Mouse (Mus musculus) thymus, adult 2 months (tissue): ENCODE data around the gene Dlgap1. TPM values are rescaled to one million over a fixed set of nuclear protein-coding genes. Genes with fewer than 3 reads are reported as not detected.

Experiments
- DNase-seq: peaks from one replicate; pipeline ENCODE4 v3.0.0; 2021
- H3K27ac ChIP-seq: fragments of 200-500 bp; 2 replicates; pipeline ENCODE4 v1.5.1; 2012; ENCODE audit warnings: low read length, control low read depth; ENCODE audit not compliant: control insufficient read depth, insufficient read depth
- H3K27me3 ChIP-seq: fragments of 200-500 bp; 2 replicates; pipeline ENCODE4 v1.6.1; 2012; ENCODE audit warnings: mild to moderate bottlenecking, low read length, moderate library complexity, mixed read lengths; ENCODE audit not compliant: control insufficient read depth, insufficient read depth
- H3K36me3 ChIP-seq: fragments of 200-500 bp; 2 replicates; pipeline ENCODE4 v1.6.1; 2012; ENCODE audit warnings: mild to moderate bottlenecking, low read length, moderate library complexity; ENCODE audit not compliant: control insufficient read depth, insufficient read depth
- H3K4me1 ChIP-seq: fragments of 200-500 bp; replicated peaks from 2 replicates; pipeline ENCODE4 v1.6.1; 2012; ENCODE audit warnings: low read length; ENCODE audit not compliant: control insufficient read depth, insufficient read depth
- H3K4me3 ChIP-seq: fragments of 200-500 bp; 2 replicates; pipeline ENCODE4 v1.5.1; 2012; ENCODE audit warnings: mild to moderate bottlenecking, low read length, control low read depth, moderate library complexity; ENCODE audit not compliant: control insufficient read depth, insufficient read depth
- CTCF ChIP-seq: fragments of 200-500 bp; IDR thresholded peaks from 2 replicates; pipeline ENCODE4 v1.5.1; 2012; ENCODE audit warnings: mild to moderate bottlenecking, control low read depth, low read length, moderate library complexity, borderline replicate concordance; ENCODE audit not compliant: control insufficient read depth, poor library complexity, insufficient read depth; ENCODE audit errors: extremely low read depth
- POLR2A ChIP-seq: fragments of 200-500 bp; IDR thresholded peaks from 2 replicates; pipeline ENCODE4 v1.6.1; 2012; ENCODE audit warnings: mild to moderate bottlenecking, low read length, control low read depth, moderate library complexity; ENCODE audit not compliant: control insufficient read depth, poor library complexity, insufficient read depth; ENCODE audit errors: extremely low read depth
- WGBS: fragments of 180-500 bp; shearing (Covaris S2); methylation state at CpG from one replicate; pipeline ENCODE4 v1.1.7; 2018; 5-methylcytosine and 5-hydroxymethylcytosine counted together
- polyA plus RNA-seq: library from polyadenylated mRNA; depleted of rRNA; stranded (reverse); fragments of >200 nt; gene quantifications from 2 replicates; pipeline ENCODE4 v1.2.3, GENCODE M21; 2012

Dlgap1 gene
- polyA plus RNA-seq, 1 experiment, result 0.32 TPM

DNA sequence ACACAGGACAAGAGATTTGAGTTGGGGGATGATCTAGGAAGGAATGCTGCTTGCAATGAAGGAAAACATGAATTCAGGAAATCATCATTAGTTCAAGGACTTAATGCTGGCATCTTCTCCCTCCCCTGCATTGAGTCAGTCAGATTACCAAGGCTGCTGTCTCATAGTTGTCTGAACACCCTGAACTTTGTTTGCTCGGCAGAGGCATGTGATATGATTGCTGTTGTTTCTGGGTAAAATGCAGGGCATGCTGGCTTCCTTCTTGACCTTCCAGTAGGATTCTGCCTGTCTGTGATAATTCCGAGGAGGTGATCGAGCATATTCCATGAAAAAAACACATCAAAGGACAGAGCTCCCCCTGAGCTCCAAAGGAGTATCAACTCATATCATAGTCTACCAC lies 283.6 kb downstream of the Dlgap1 start:
- WGBS, result 91% methylated on average over 3 of the region's 3 CpGs

DNA sequence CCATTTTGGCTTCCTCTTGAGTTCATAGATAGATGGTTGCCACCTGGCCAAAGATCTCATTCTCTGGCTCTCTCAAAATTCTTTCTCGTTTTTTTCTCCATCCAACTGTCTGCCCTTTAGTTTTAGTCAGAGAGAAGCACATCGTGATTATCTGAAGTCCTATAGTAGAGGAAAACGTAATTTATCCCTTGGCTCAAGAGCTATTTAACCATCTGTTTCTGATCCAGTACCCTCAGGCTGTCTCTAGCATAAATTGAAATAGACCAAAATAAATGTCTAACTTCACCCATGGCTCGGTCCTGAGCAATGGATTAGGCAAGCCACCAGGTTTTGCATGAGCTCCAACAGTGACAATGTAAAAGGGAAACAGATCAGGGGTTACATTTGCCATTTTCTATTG lies 287.5 kb downstream of the Dlgap1 start:
- Histone ChIP-seq H3K4me1 (no peaks in the 10 kb centered on the region), H3K36me3 (no peaks in the 10 kb centered on the region), H3K27ac (no peak overlapping the region), H3K27me3 (no peaks in the 10 kb centered on the region), H3K4me3 (no peak overlapping the region)
- WGBS, result 84% methylated on average over 4 of the region's 4 CpGs
- TF ChIP-seq POLR2A, result no peak
- no peak for TF ChIP-seq CTCF
- DNase-seq, result no peak

More for the DNA sequence above, 283.6 kb downstream of the Dlgap1 start:
- no peak for TF ChIP-seq CTCF
- TF ChIP-seq POLR2A, result no peak
- Histone ChIP-seq H3K4me3 (no peak overlapping the region), H3K27me3 (no peaks in the 10 kb centered on the region), H3K36me3 (no peaks in the 10 kb centered on the region), H3K27ac (no peak overlapping the region), H3K4me1 (no peaks in the 10 kb centered on the region)
- no peak for DNase-seq

DNA sequence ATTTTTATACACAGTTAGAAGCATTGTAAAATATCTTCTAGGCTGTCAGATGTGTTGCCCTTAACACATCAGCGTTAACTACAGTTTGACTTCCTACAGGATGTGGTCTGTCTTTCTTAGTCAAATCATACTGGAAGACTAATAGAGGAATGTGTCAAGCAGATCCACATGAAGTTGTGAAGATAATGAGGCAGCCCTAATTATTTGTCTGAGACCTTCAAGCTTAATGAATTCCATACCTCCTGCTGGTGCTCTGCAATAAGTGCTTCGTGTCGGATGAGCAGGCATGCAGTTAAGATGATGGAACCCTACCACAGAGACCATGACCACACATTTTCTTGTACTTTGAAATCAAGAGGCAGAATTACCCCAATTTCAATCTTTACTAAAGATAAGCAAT lies 294.3 kb downstream of the Dlgap1 start:
- Histone ChIP-seq H3K27me3 (no peaks in the 10 kb centered on the region), H3K4me1 (no peaks in the 10 kb centered on the region), H3K4me3 (no peak overlapping the region), H3K27ac (no peak overlapping the region), H3K36me3 (no peaks in the 10 kb centered on the region)
- no peak for DNase-seq
- 73% methylated on average over 3 of the region's 3 CpGs for WGBS
- TF ChIP-seq CTCF, result no peak
- no peak for TF ChIP-seq POLR2A

DNA sequence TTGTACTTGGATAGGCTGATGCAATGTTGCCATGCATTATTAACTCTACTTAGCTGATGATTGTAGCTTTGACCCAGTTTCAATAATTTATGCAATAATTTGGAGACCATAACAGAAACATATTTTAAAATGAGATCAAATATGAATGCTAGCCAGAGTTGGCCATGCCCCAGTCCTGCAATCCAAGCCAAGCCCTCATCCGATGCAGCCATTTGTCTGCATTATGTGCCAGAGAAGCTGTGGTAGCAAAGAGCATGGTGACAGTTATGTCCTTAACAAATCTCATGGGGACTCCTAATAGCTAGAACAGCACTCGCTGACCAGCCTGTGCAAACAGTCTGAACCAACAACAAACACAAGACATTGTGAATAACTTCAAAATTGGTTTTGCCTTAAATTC lies 303.3 kb downstream of the Dlgap1 start:
- Histone ChIP-seq H3K36me3 (no peaks in the 10 kb centered on the region), H3K27ac (no peak overlapping the region), H3K4me3 (no peak overlapping the region), H3K4me1 (no peaks in the 10 kb centered on the region), H3K27me3 (no peaks in the 10 kb centered on the region)
- no peak for DNase-seq
- TF ChIP-seq POLR2A, result no peak
- TF ChIP-seq CTCF, result no peak
- 92% methylated on average over 2 of the region's 2 CpGs for WGBS

DNA sequence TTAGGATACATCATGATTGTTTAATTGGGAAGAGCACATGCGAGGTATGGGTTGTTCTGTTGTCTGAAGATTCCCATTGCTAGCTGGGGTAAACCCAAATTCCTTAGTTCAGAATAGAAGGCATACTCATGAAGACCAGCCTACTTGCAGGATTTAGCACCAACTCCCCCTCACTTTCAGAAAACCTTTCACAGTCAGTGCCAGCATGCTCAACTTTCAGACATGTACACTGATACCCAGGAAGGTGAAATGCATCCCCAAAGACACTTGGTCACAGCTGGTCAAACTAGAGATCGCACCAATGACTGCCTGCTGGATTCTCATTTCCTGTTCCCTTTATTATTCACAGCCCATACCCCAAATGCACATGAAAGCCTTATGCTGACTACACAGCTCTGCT lies 318.8 kb downstream of the Dlgap1 start:
- H3K36me3 ChIP-seq, result no peaks in the 10 kb centered on the region
- no peaks in the 10 kb centered on the region for H3K4me1 ChIP-seq
- H3K27me3 ChIP-seq, result no peaks in the 10 kb centered on the region
- no peak overlapping the region for H3K27ac ChIP-seq
- no peak for TF ChIP-seq POLR2A
- no peak for TF ChIP-seq CTCF
- 89% methylated on average over 2 of the region's 2 CpGs for WGBS
- DNase-seq, result no peak
- no peak overlapping the region for H3K4me3 ChIP-seq

DNA sequence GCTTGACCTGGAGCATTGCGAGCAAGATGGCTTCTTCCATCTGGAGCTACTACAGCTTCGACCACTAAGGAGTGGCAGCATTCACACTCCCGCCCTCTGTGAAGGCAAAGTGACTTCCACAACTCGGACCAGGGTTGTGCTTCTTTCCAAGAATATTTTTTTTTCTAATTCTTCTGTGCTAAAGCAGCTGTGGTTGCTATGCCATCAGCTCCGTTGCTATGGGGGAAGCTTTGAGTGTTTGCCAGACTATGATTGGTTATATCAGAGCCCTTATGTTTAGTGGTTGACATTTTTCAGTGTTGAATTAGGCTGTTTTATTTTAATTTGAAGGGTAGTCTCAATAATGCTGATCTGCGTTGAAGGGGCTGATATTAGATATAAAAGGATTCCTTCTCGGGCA lies 325.2 kb downstream of the Dlgap1 start:
- H3K4me1 ChIP-seq, result no peaks in the 10 kb centered on the region
- H3K27me3 ChIP-seq, result no peaks in the 10 kb centered on the region
- H3K36me3 ChIP-seq, result no peaks in the 10 kb centered on the region
- no peak for DNase-seq
- TF ChIP-seq CTCF, result no peak
- TF ChIP-seq POLR2A, result no peak
- H3K4me3 ChIP-seq, result no peak overlapping the region
- WGBS, result 92% methylated on average over 7 of the region's 7 CpGs
- no peak overlapping the region for H3K27ac ChIP-seq

DNA sequence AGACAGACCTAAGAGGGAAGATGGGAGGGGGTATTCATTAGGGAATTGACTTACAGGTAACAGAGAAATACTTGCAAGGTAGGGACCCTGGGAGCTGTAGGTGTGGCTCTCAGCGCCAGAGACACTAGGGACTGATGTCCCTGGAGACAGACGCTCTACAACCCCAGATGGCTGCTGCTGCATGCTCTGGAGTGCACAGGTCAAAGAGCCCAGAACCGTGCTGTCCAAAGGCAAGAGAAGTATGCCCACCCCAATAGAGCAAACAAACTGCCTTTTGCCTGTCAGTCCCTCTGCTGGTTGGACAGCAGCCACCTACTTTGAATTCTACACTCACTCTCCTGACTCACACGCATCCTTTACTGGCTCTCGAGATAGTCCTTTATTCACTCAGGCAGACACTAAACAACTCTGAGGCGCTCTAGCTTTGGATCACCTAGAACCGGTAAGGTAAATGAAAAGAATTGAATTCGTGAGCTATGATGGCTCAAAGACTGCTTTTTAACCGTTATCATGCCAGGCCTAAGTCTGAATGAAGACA lies 333.1 kb downstream of the Dlgap1 start:
- H3K4me3 ChIP-seq, result no peak overlapping the region

More for the DNA sequence above, 333.1 kb downstream of the Dlgap1 start:
- TF ChIP-seq CTCF (no peak), POLR2A (no peak)
- no peaks in the 10 kb centered on the region for H3K4me1 ChIP-seq
- no peak for DNase-seq
- WGBS, result 80% methylated on average over 9 of the region's 9 CpGs
- H3K27ac ChIP-seq, result no peak overlapping the region
- no peaks in the 10 kb centered on the region for H3K36me3 ChIP-seq
- H3K27me3 ChIP-seq, result no peaks in the 10 kb centered on the region
